Mouse (Mus musculus) ES-E14 (cell line): ENCODE measurements around the gene Serinc5. TPM values are rescaled to one million over a fixed set of nuclear protein-coding genes. Genes with fewer than 3 reads are reported as not detected.

Experiments
- DNase-seq: peaks from one replicate; pipeline ENCODE4 v3.0.0-alpha.2; 2013; ENCODE audit warnings: low read depth, low spot score
- H3K27ac ChIP-seq: 2 replicates; pipeline ENCODE4 v1.5.1; 2012; ENCODE audit warnings: low read depth, mild to moderate bottlenecking, low read length, moderate library complexity, mixed read lengths; ENCODE audit not compliant: poor library complexity, insufficient read depth, severe bottlenecking
- H3K36me3 ChIP-seq: 2 replicates; pipeline ENCODE4 v1.6.1; 2012; ENCODE audit warnings: mild to moderate bottlenecking, low read length, moderate library complexity, mixed read lengths; ENCODE audit not compliant: control insufficient read depth, poor library complexity, insufficient read depth, severe bottlenecking
- H3K4me1 ChIP-seq, 2 experiments: fragments of 150-350 bp in 1 of 2; sonication (generic) in 1 of 2; 2 replicates each; pipeline ENCODE4 v1.6.1; 2012; ENCODE audit warnings: low read length in 2 of 2, mild to moderate bottlenecking in 1 of 2, mixed read lengths in 1 of 2; ENCODE audit not compliant: control insufficient read depth in 2 of 2, insufficient read depth in 2 of 2, poor library complexity in 1 of 2
- H3K4me3 ChIP-seq, 2 experiments: fragments of 150-350 bp in 1 of 2; sonication (generic) in 1 of 2; 2 replicates each; pipeline ENCODE4 v1.5.1; 2012; ENCODE audit warnings: low read length in 2 of 2, low read depth in 1 of 2, mild to moderate bottlenecking in 1 of 2, mixed read lengths in 1 of 2; ENCODE audit not compliant: insufficient read depth in 1 of 2, poor library complexity in 1 of 2, severe bottlenecking in 1 of 2
- H3K9ac ChIP-seq: 2 replicates; pipeline ENCODE4 v1.6.1; 2012; ENCODE audit warnings: low read depth, mild to moderate bottlenecking, low read length, mixed read lengths; ENCODE audit not compliant: poor library complexity, insufficient read depth, severe bottlenecking
- H3K9me3 ChIP-seq: fragments of 150-350 bp; sonication (generic); 2 replicates; pipeline ENCODE4 v1.6.1; 2012; ENCODE audit warnings: low read depth, mild to moderate bottlenecking, low read length; ENCODE audit not compliant: control insufficient read depth, insufficient read depth
- CHD2 ChIP-seq: IDR thresholded peaks from 2 replicates; pipeline ENCODE4 v1.6.1; 2014; ENCODE audit warnings: mild to moderate bottlenecking, low read depth, low read length, inconsistent platforms
- HCFC1 ChIP-seq: IDR thresholded peaks from 2 replicates; pipeline ENCODE4 v1.6.1; 2012; ENCODE audit warnings: low read length, inconsistent platforms, borderline replicate concordance; ENCODE audit not compliant: insufficient read depth
- MAFK ChIP-seq: IDR thresholded peaks from 2 replicates; pipeline ENCODE4 v1.6.1; 2014; ENCODE audit warnings: mild to moderate bottlenecking, low read depth, low read length, inconsistent platforms; ENCODE audit not compliant: insufficient read depth
- ZC3H11A ChIP-seq: IDR thresholded peaks from 2 replicates; pipeline ENCODE4 v1.6.1; 2012; ENCODE audit warnings: low read depth, mild to moderate bottlenecking, inconsistent platforms, low read length, borderline replicate concordance
- ZNF384 ChIP-seq: IDR thresholded peaks from 2 replicates; pipeline ENCODE4 v1.6.1; 2012; ENCODE audit warnings: low read depth, low read length, inconsistent platforms
- in situ Hi-C, 2 experiments: fragments of 600-800 bp; cut with MboI; formaldehyde crosslinking; loops; one replicate each; pipeline ENCODE4 v1.15.1; 2025; ENCODE audit warnings: low sequenced_read_pairs in 2 of 2, inconsistent platforms in 1 of 2; ENCODE audit not compliant: unreplicated experiment in 2 of 2
- total RNA-seq: library from RNA; depleted of rRNA; stranded (reverse); fragments of 300-350 nt; gene quantifications from 2 replicates; pipeline ENCODE4 v1.2.3, GENCODE M21; 2012

The Serinc5 gene
- total RNA-seq, 1 experiment, result 14.9 TPM

GRCm38 (mm10) chr13:92699395-92699794, 88.5 kb downstream of the Serinc5 start:
- Histone ChIP-seq H3K4me3 (no peak overlapping the region), H3K27ac (no peak overlapping the region), H3K36me3 (no peaks in the 10 kb centered on the region; the same call in 1 of the 2 replicates), H3K4me1 (peaks cover 0 to 19% of the 10 kb centered on the region in 2 experiments; a peak in 2 of 4 replicates), H3K9ac (no peak overlapping the region), H3K9me3 (no peaks in the 10 kb centered on the region)
- no peak for DNase-seq
- in situ Hi-C loops, result no loop called here
- TF ChIP-seq ZNF384 (no peak), MAFK (no peak), ZC3H11A (no peak), HCFC1 (no peak), CHD2 (no peak)

GRCm38 (mm10) chr13:92702035-92702434, 91.1 kb downstream of the Serinc5 start:
- Histone ChIP-seq H3K36me3 (no peaks in the 10 kb centered on the region; the same call in 1 of the 2 replicates), H3K4me1 (peaks cover 0 to 19% of the 10 kb centered on the region in 2 experiments; a peak in 2 of 4 replicates), H3K9me3 (no peaks in the 10 kb centered on the region), H3K9ac (no peak overlapping the region), H3K27ac (no peak overlapping the region), H3K4me3 (no peak overlapping the region)
- TF ChIP-seq ZNF384 (no peak), ZC3H11A (no peak), MAFK (no peak), HCFC1 (no peak), CHD2 (no peak)
- in situ Hi-C loops, result no loop called here
- DNase-seq, result no peak

GRCm38 (mm10) chr13:92703241-92704027, 92.5 kb downstream of the Serinc5 start:
- peak; percentile 63 for DNase-seq
- no peak overlapping the region for H3K9ac ChIP-seq
- H3K36me3 ChIP-seq, result peaks cover 5% of the 10 kb centered on the region; the same call in 1 of the 2 replicates
- no peak overlapping the region for H3K4me3 ChIP-seq
- H3K27ac ChIP-seq, result no peak overlapping the region
- H3K4me1 ChIP-seq, result peaks cover 0 to 23% of the 10 kb centered on the region in 2 experiments; a peak in 2 of 4 replicates
- no peak for TF ChIP-seq CHD2
- TF ChIP-seq MAFK, result no peak
- TF ChIP-seq ZNF384, result no peak
- no peak for TF ChIP-seq ZC3H11A
- no peak for TF ChIP-seq HCFC1
- no peaks in the 10 kb centered on the region for H3K9me3 ChIP-seq
- in situ Hi-C loops, result no loop called here

GRCm38 (mm10) chr13:92704189-92704588, 93.3 kb downstream of the Serinc5 start:
- no peak for TF ChIP-seq HCFC1
- TF ChIP-seq MAFK, result no peak
- no peak for TF ChIP-seq CHD2
- no peak for TF ChIP-seq ZNF384
- TF ChIP-seq ZC3H11A, result no peak
- Histone ChIP-seq H3K4me1 (peaks cover 0 to 23% of the 10 kb centered on the region in 2 experiments; a peak in 2 of 4 replicates), H3K9ac (no peak overlapping the region), H3K4me3 (no peak overlapping the region), H3K36me3 (peaks cover 6% of the 10 kb centered on the region; the same call in 1 of the 2 replicates), H3K27ac (no peak overlapping the region), H3K9me3 (no peaks in the 10 kb centered on the region)
- in situ Hi-C loops, result no loop called here
- DNase-seq, result no peak

GRCm38 (mm10) chr13:92705016-92705535, 94.2 kb downstream of the Serinc5 start:
- H3K9ac ChIP-seq, result no peak overlapping the region
- in situ Hi-C loops, result no loop called here
- TF ChIP-seq CHD2 (no peak), ZC3H11A (no peak), MAFK (no peak), HCFC1 (no peak), ZNF384 (no peak)
- H3K27ac ChIP-seq, result no peak overlapping the region
- DNase-seq, result no peak
- H3K36me3 ChIP-seq, result peaks cover 6% of the 10 kb centered on the region; the same call in 1 of the 2 replicates
- H3K4me1 ChIP-seq, result peaks cover 2 to 25% of the 10 kb centered on the region in 2 experiments; a peak in 2 of 4 replicates
- H3K4me3 ChIP-seq, result no peak overlapping the region
- H3K9me3 ChIP-seq, result no peaks in the 10 kb centered on the region
